Mouse (Mus musculus) olfactory bulb, adult 2 months (tissue): ENCODE data around the gene Cog1. TPM values are rescaled to one million over a fixed set of nuclear protein-coding genes. Genes with fewer than 3 reads are reported as not detected.

Source experiments
- H3K27ac ChIP-seq: fragments of 200-500 bp; 2 replicates; pipeline ENCODE4 v1.5.1; 2012; ENCODE audit warnings: low read depth, low read length; ENCODE audit not compliant: insufficient read depth
- H3K4me1 ChIP-seq: fragments of 200-500 bp; 2 replicates; pipeline ENCODE4 v1.6.1; 2012; ENCODE audit warnings: low read length; ENCODE audit not compliant: control insufficient read depth, insufficient read depth
- H3K4me3 ChIP-seq: fragments of 200-500 bp; 2 replicates; pipeline ENCODE4 v1.5.1; 2012; ENCODE audit warnings: mild to moderate bottlenecking, low read depth, low read length, moderate library complexity; ENCODE audit not compliant: insufficient read depth
- CTCF ChIP-seq: fragments of 200-500 bp; IDR thresholded peaks from 2 replicates; pipeline ENCODE4 v1.5.1; 2012; ENCODE audit warnings: low read depth, mild to moderate bottlenecking, low read length, moderate library complexity; ENCODE audit not compliant: insufficient read depth
- POLR2A ChIP-seq: fragments of 200-500 bp; IDR thresholded peaks from 2 replicates; pipeline ENCODE4 v1.6.1; 2012; ENCODE audit warnings: mild to moderate bottlenecking, low read depth, low read length, moderate library complexity; ENCODE audit not compliant: insufficient read depth
- WGBS: fragments of 180-500 bp; shearing (Covaris S2); methylation state at CpG from one replicate; pipeline ENCODE4 v1.1.7; 2018; 5-methylcytosine and 5-hydroxymethylcytosine counted together
- polyA plus RNA-seq: library from polyadenylated mRNA; stranded (reverse); fragments of >200 nt; gene quantifications from 2 replicates; pipeline ENCODE4 v1.2.4, GENCODE M21; 2012; ENCODE audit warnings: low replicate concordance; ENCODE audit not compliant: missing spikeins, insufficient read depth, insufficient read length

Cog1 gene
- polyA plus RNA-seq, 1 experiment: not detected

GRCm38 (mm10) chr11:113716132-113716531 is 67.2 kb downstream of the Cog1 start:
- H3K4me3 ChIP-seq: no peak overlapping the region
- 98% methylated on average over 2 of the region's 2 CpGs for WGBS
- H3K4me1 ChIP-seq: peaks cover 9% of the 10 kb centered on the region
- H3K27ac ChIP-seq: no peak overlapping the region
- TF ChIP-seq CTCF (no peak), POLR2A (no peak)

Other genes with a start within 250 kb of the Cog1 start
- not detected in 2 replicates for gene Sstr2, start 29.8 kb upstream of the Cog1 start, polyA plus RNA-seq
- not detected in 2 replicates for gene Slc39a11, start 910 bp downstream of the Cog1 start, polyA plus RNA-seq
- not detected in 2 replicates for gene Fam104a, start 35.0 kb downstream of the Cog1 start, polyA plus RNA-seq
- gene D11Wsu47e, start 35.2 kb downstream of the Cog1 start, polyA plus RNA-seq: not detected in 2 replicates
- gene Cpsf4l, start 60.8 kb downstream of the Cog1 start, polyA plus RNA-seq: not detected in 2 replicates
- gene Cdc42ep4, start 102.7 kb downstream of the Cog1 start, polyA plus RNA-seq: not detected in 2 replicates